Mouse (Mus musculus): ENCODE measurements at regions not wholly inside any gene's neighbourhood (a gene's known extent, or its start where the extent isn't known, plus 50 kb on each side); places are given as distances from the start of the nearest gene placed in this dataset.
"Not testable (repeated sequence)": the region's sequence is repeated elsewhere in the genome, so short reads cannot be mapped to it uniquely, and the experiment has no call there.

GRCm38 (mm10) chr15:37099176-37099575 lies 91.6 kb upstream of the Zfp706 start (continued):
- no peak for TF ChIP-seq JUN (IDR thresholded peaks at IDR 0.05; ENCODE audit: insufficient read depth, low read depth, low read length)

GRCm38 (mm10) chr15:37097426-37097825 lies 89.9 kb upstream of the Zfp706 start:
- TF ChIP-seq CTCF (conservative IDR thresholded peaks at IDR 0.05 in 1 of 2, IDR thresholded peaks at IDR 0.05 in 1 of 2; ENCODE audit: low read depth in 2 of 2, low read length in 2 of 2) = peak in 1 of 2 experiments; percentile 2; a peak in 1 of 4 replicates
- TF ChIP-seq MAX (IDR thresholded peaks at IDR 0.05; ENCODE audit: low read length) = no peak
- TF ChIP-seq RAD21 (IDR thresholded peaks at IDR 0.05; ENCODE audit: low read depth, low read length) = peak; percentile 2
- no peak overlapping the region for H3K9ac ChIP-seq (ENCODE audit: insufficient read depth, low read depth)
- H3K27ac ChIP-seq (ENCODE audit: insufficient read depth, low read depth) = no peak overlapping the region
- H3K4me3 ChIP-seq (replicated peaks in 1 of 3; ENCODE audit: low read depth in 2 of 3, low read length in 2 of 3, poor library complexity in 1 of 3) = no peak overlapping the region
- peaks cover 0 to 6% of the 10 kb centered on the region in 2 experiments; a peak in 2 of 4 replicates for H3K4me1 ChIP-seq (ENCODE audit: control insufficient read depth in 1 of 2, insufficient read depth in 2 of 2)
- H3K9me3 ChIP-seq (replicated peaks; ENCODE audit: low read length) = no peaks in the 10 kb centered on the region
- H3K27me3 ChIP-seq (replicated peaks) = no peaks in the 10 kb centered on the region
- no peaks in the 10 kb centered on the region for H3K36me3 ChIP-seq (replicated peaks in 1 of 2; ENCODE audit: control insufficient read depth in 1 of 2, insufficient read depth in 1 of 2, low read length in 1 of 2)
- in situ Hi-C loops (cut with MboI; ENCODE audit: low pct_ligation_motif_present, low pct_unique_long_range_greater_than_20kb, low sequenced_read_pairs) = no loop called here
- H3K79me2 ChIP-seq (replicated peaks; ENCODE audit: control insufficient read depth, extremely low read depth, insufficient read depth, poor library complexity, severe bottlenecking) = no peaks in the 10 kb centered on the region
- dilution Hi-C loops (cut with MboI; ENCODE audit: extremely low pct_ligation_motif_present, extremely low pct_unique_long_range_greater_than_20kb, low sequenced_read_pairs) = no loop called here
- no peak overlapping the region for H3K4me2 ChIP-seq (ENCODE audit: insufficient read depth, low read depth, poor library complexity, severe bottlenecking)
- no peak for DNase-seq (ENCODE audit: extremely low read depth)

- H3K9me3 ChIP-seq (replicated peaks; ENCODE audit: low read length); H3K4me1 ChIP-seq (ENCODE audit: control insufficient read depth in 1 of 2, insufficient read depth in 2 of 2); H3K4me3 ChIP-seq (replicated peaks in 1 of 3; ENCODE audit: low read depth in 2 of 3, low read length in 2 of 3, poor library complexity in 1 of 3); H3K27me3 ChIP-seq (replicated peaks); H3K27ac ChIP-seq (ENCODE audit: insufficient read depth, low read depth); H3K79me2 ChIP-seq (replicated peaks; ENCODE audit: control insufficient read depth, extremely low read depth, insufficient read depth, poor library complexity, severe bottlenecking); DNase-seq (ENCODE audit: extremely low read depth); H3K4me2 ChIP-seq (ENCODE audit: insufficient read depth, low read depth, poor library complexity, severe bottlenecking); in situ Hi-C loops (cut with MboI; ENCODE audit: low pct_ligation_motif_present, low pct_unique_long_range_greater_than_20kb, low sequenced_read_pairs); H3K36me3 ChIP-seq (replicated peaks in 1 of 2; ENCODE audit: control insufficient read depth in 1 of 2, insufficient read depth in 1 of 2, low read length in 1 of 2); dilution Hi-C loops (cut with MboI; ENCODE audit: extremely low pct_ligation_motif_present, extremely low pct_unique_long_range_greater_than_20kb, low sequenced_read_pairs); H3K9ac ChIP-seq (ENCODE audit: insufficient read depth, low read depth): not testable (repeated sequence)
These were observed 83.6 kb upstream of the Zfp706 start for GRCm38 (mm10) chr15:37091171-37091570.

GRCm38 (mm10) chr15:37083726-37084125 lies 76.2 kb upstream of the Zfp706 start:
- no peak overlapping the region for H3K4me2 ChIP-seq (ENCODE audit: insufficient read depth, low read depth, poor library complexity, severe bottlenecking)
- dilution Hi-C loops (cut with MboI; ENCODE audit: extremely low pct_ligation_motif_present, extremely low pct_unique_long_range_greater_than_20kb, low sequenced_read_pairs) = no loop called here

GRCm38 (mm10) chr15:37081836-37082235 lies 74.3 kb upstream of the Zfp706 start:
- Histone ChIP-seq H3K4me3 (replicated peaks in 1 of 3; ENCODE audit: low read depth in 2 of 3, low read length in 2 of 3, poor library complexity in 1 of 3) (no peak overlapping the region), H3K9ac (ENCODE audit: insufficient read depth, low read depth) (no peak overlapping the region), H3K79me2 (replicated peaks; ENCODE audit: control insufficient read depth, extremely low read depth, insufficient read depth, poor library complexity, severe bottlenecking) (no peaks in the 10 kb centered on the region), H3K27me3 (replicated peaks) (no peaks in the 10 kb centered on the region), H3K27ac (ENCODE audit: insufficient read depth, low read depth) (no peak overlapping the region), H3K9me3 (replicated peaks; ENCODE audit: low read length) (peaks cover 9% of the 10 kb centered on the region), H3K4me2 (ENCODE audit: insufficient read depth, low read depth, poor library complexity, severe bottlenecking) (no peak overlapping the region), H3K4me1 (ENCODE audit: control insufficient read depth in 1 of 2, insufficient read depth in 2 of 2) (peaks cover 6 to 20% of the 10 kb centered on the region in 2 experiments; a peak in 3 of 4 replicates), H3K36me3 (replicated peaks in 1 of 2; ENCODE audit: control insufficient read depth in 1 of 2, insufficient read depth in 1 of 2, low read length in 1 of 2) (no peaks in the 10 kb centered on the region)
- in situ Hi-C loops (cut with MboI; ENCODE audit: low pct_ligation_motif_present, low pct_unique_long_range_greater_than_20kb, low sequenced_read_pairs) (no loop called here), dilution Hi-C loops (cut with MboI; ENCODE audit: extremely low pct_ligation_motif_present, extremely low pct_unique_long_range_greater_than_20kb, low sequenced_read_pairs) (no loop called here)
- DNase-seq (ENCODE audit: extremely low read depth) = peak; percentile 76
- TF ChIP-seq RCOR1 (conservative IDR thresholded peaks at IDR 0.05; ENCODE audit: low read depth, low read length) = peak; percentile 93
- TF ChIP-seq NELFE (IDR thresholded peaks at IDR 0.05; ENCODE audit: low read depth, low read length) = no peak
- TF ChIP-seq UBTF (IDR thresholded peaks at IDR 0.05; ENCODE audit: low read depth, low read length) = no peak
- peak; percentile 94 for TF ChIP-seq IRF4 (IDR thresholded peaks at IDR 0.05; ENCODE audit: low read depth, low read length)
- TF ChIP-seq ZNF384 (IDR thresholded peaks at IDR 0.05; ENCODE audit: low read depth, low read length) = peak; percentile 36; the same call in 1 of the 2 replicates
- peak; percentile 80 for TF ChIP-seq TCF12 (IDR thresholded peaks at IDR 0.05; ENCODE audit: low read depth, low read length)
- TF ChIP-seq TBP (conservative IDR thresholded peaks at IDR 0.05; ENCODE audit: low read depth, low read length) = no peak
- TF ChIP-seq ZMIZ1 (IDR thresholded peaks at IDR 0.05; ENCODE audit: low read depth, low read length) = no peak
- TF ChIP-seq GABPA (IDR thresholded peaks at IDR 0.05; ENCODE audit: insufficient replicate concordance, low read depth, low read length) = no peak
- peak; percentile 93 for TF ChIP-seq JUND (conservative IDR thresholded peaks at IDR 0.05; ENCODE audit: low read depth, low read length)
- TF ChIP-seq USF2 (conservative IDR thresholded peaks at IDR 0.05; ENCODE audit: low read depth, low read length) = no peak
- peak; percentile 41; the same call in 1 of the 2 replicates for TF ChIP-seq CHD2 (IDR thresholded peaks at IDR 0.05; ENCODE audit: low read length)
- TF ChIP-seq BHLHE40 (IDR thresholded peaks at IDR 0.05; ENCODE audit: low read depth, low read length) = peak; percentile 89

More at GRCm38 (mm10) chr15:37083726-37084125, 76.2 kb upstream of the Zfp706 start:
- peaks cover 9% of the 10 kb centered on the region for H3K9me3 ChIP-seq (replicated peaks; ENCODE audit: low read length)
- H3K9ac ChIP-seq (ENCODE audit: insufficient read depth, low read depth) = no peak overlapping the region
- H3K36me3 ChIP-seq (replicated peaks in 1 of 2; ENCODE audit: control insufficient read depth in 1 of 2, insufficient read depth in 1 of 2, low read length in 1 of 2) = no peaks in the 10 kb centered on the region
- no peaks in the 10 kb centered on the region for H3K27me3 ChIP-seq (replicated peaks)
- in situ Hi-C loops (cut with MboI; ENCODE audit: low pct_ligation_motif_present, low pct_unique_long_range_greater_than_20kb, low sequenced_read_pairs) = no loop called here
- no peak overlapping the region for H3K4me3 ChIP-seq (replicated peaks in 1 of 3; ENCODE audit: low read depth in 2 of 3, low read length in 2 of 3, poor library complexity in 1 of 3)
- TF ChIP-seq USF1 (IDR thresholded peaks at IDR 0.05; ENCODE audit: low read depth, low read length) (no peak), TCF12 (IDR thresholded peaks at IDR 0.05; ENCODE audit: low read depth, low read length) (no peak)
- no peak for DNase-seq (ENCODE audit: extremely low read depth)
- H3K27ac ChIP-seq (ENCODE audit: insufficient read depth, low read depth) = no peak overlapping the region
- H3K4me1 ChIP-seq (ENCODE audit: control insufficient read depth in 1 of 2, insufficient read depth in 2 of 2) = peaks cover 6 to 20% of the 10 kb centered on the region in 2 experiments; a peak in 3 of 4 replicates
- no peaks in the 10 kb centered on the region for H3K79me2 ChIP-seq (replicated peaks; ENCODE audit: control insufficient read depth, extremely low read depth, insufficient read depth, poor library complexity, severe bottlenecking)
